Mouse (Mus musculus): ENCODE data around the gene Etnk2.

DNA sequence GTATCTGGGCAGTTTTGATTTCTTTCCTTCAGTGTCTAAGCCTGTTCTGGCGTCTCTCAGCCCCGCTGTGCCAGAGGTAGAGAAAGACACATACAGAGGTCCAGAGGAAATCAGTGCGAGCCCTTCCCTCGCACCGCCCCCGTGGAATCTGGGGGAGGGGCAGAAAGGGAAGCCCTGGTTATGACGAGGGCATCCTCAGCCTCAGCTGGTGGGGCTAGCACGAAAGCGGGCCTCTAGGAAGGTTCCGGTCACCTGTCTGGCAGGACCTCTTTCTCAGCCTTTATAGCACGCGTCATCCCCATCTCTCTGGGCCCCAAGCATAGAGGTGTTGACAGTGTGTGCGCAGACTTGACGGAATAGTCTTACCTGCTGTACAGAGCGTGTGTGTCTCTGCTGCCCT is 7.5 kb upstream of the Etnk2 start:
- TF ChIP-seq CTCF (conservative IDR thresholded peaks at IDR 0.05; ENCODE audit: low read length) (no peak), POU5F1 (IDR thresholded peaks at IDR 0.05; ENCODE audit: borderline replicate concordance, low read length) (no peak), NANOG (IDR thresholded peaks at IDR 0.05; ENCODE audit: borderline replicate concordance, low read length) (no peak)

Measured in E14TG2a.4 (cell line).